Mouse (Mus musculus) embryonic fibroblast, embryonic 13.5 days (primary cell): ENCODE measurements around the gene Nxpe4.

Experiments used
- CTCF ChIP-seq: IDR thresholded peaks from 2 replicates; pipeline ENCODE4 v1.5.1; 2011; ENCODE audit warnings: mild to moderate bottlenecking, control low read depth, low read length, moderate library complexity, borderline replicate concordance; ENCODE audit not compliant: insufficient read depth
- POLR2A ChIP-seq: IDR thresholded peaks from 2 replicates; pipeline ENCODE4 v1.6.1; 2011; ENCODE audit warnings: low read depth, mild to moderate bottlenecking, control low read depth, low read length, moderate library complexity

DNA sequence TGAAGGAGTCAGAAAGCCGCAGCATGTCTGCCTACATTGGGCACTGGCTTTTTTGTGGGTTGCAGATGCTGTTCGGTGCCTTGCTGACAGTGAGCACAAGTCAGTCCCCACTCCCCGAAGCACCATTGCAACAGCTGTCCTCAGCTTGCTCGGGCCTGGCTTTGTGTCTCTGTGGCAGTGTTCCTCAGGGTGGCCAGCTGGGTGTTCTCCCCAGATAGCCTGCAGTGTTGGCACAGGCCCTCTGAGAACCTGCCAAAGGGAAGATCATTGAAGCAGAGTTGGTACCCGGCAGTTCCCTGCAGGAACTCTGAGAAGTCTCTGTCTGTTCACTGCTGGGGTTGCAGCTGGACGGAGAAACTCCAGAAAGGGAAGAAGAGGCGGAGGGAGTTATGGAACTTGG lies 22.5 kb downstream of the Nxpe4 start:
- TF ChIP-seq CTCF, result no peak
- TF ChIP-seq POLR2A, result no peak
